Mouse (Mus musculus) layer of hippocampus, adult 18-20 months (tissue): ENCODE data around the gene Bmp4. TPM values are rescaled to one million over a fixed set of nuclear protein-coding genes. Genes with fewer than 3 reads are reported as not detected.

Experiments
- DNase-seq, 2 experiments: peaks; one replicate each; pipeline ENCODE4 v3.0.0; 2022; ENCODE audit warnings: low spot score in 2 of 2
- long read RNA-seq: library from polyadenylated mRNA; stranded (forward); transcript quantifications from one replicate; pipeline ENCODE4 v2.0.0, GENCODE M21; 2021
- total RNA-seq, 2 experiments: library from RNA; stranded (reverse); gene quantifications; 2 replicates each; pipeline ENCODE4 v1.2.3; 2021

The Bmp4 gene
- total RNA-seq: 1 to 10 TPM; 1.2 to 3.0 TPM
- long read RNA-seq, partial matches to known transcripts: 1 of 1 reads
- long read RNA-seq, other reads (novel, unspliced or antisense): 0 of 1 reads

- DNase-seq: no peak
These were observed at the start of gene Bmp4 for GRCm38 (mm10) chr14:46390249-46390775. Gene Bmp4 (minus strand): TSS chr14:46390669.

GRCm38 (mm10) chr14:46439461-46440048 is 49.1 kb upstream of the Bmp4 start:
- no peak for DNase-seq

GRCm38 (mm10) chr14:46436471-46437090 is 46.1 kb upstream of the Bmp4 start:
- no peak for DNase-seq

GRCm38 (mm10) chr14:46430231-46430630 is 39.8 kb upstream of the Bmp4 start:
- no peak for DNase-seq

- DNase-seq: no peak
These were observed 36.8 kb upstream of the Bmp4 start for GRCm38 (mm10) chr14:46427251-46427650.

- no peak for DNase-seq
These were observed 31.4 kb upstream of the Bmp4 start for GRCm38 (mm10) chr14:46421823-46422222.

- no peak for DNase-seq
These were observed 28.8 kb upstream of the Bmp4 start for GRCm38 (mm10) chr14:46419269-46419668.

- no peak for DNase-seq
These were observed 28.1 kb upstream of the Bmp4 start for GRCm38 (mm10) chr14:46418371-46419097.

GRCm38 (mm10) chr14:46412497-46413000 is 22.1 kb upstream of the Bmp4 start:
- DNase-seq: no peak

GRCm38 (mm10) chr14:46410557-46411120 is 20.2 kb upstream of the Bmp4 start:
- no peak for DNase-seq

- DNase-seq: no peak
These were observed 18.5 kb upstream of the Bmp4 start for GRCm38 (mm10) chr14:46409016-46409415.

- no peak for DNase-seq
These were observed 17.9 kb upstream of the Bmp4 start for GRCm38 (mm10) chr14:46408319-46408718.

- DNase-seq: no peak
These were observed 9.5 kb upstream of the Bmp4 start for GRCm38 (mm10) chr14:46399925-46400324.

- no peak for DNase-seq
These were observed 7.7 kb upstream of the Bmp4 start for GRCm38 (mm10) chr14:46398091-46398695.

GRCm38 (mm10) chr14:46391621-46392170 is 1.2 kb upstream of the Bmp4 start:
- DNase-seq: no peak

GRCm38 (mm10) chr14:46389438-46390248 is 826 bp downstream of the Bmp4 start:
- no peak for DNase-seq

- no peak for DNase-seq
These were observed 1.8 kb downstream of the Bmp4 start for GRCm38 (mm10) chr14:46388636-46389035.

- DNase-seq: no peak
These were observed 2.5 kb downstream of the Bmp4 start for GRCm38 (mm10) chr14:46387821-46388481.

GRCm38 (mm10) chr14:46387357-46387671 is 3.2 kb downstream of the Bmp4 start:
- no peak for DNase-seq
